Mouse (Mus musculus) subcutaneous adipose tissue, adult 2 months (tissue): Measurements from ENCODE around the gene Gabarap. TPM values are rescaled to one million over a fixed set of nuclear protein-coding genes. Genes with fewer than 3 reads are reported as not detected.

ENCODE experiments used
- polyA plus RNA-seq: library from polyadenylated mRNA; depleted of rRNA; stranded (reverse); fragments of >200 nt; gene quantifications from 2 replicates; pipeline ENCODE4 v1.2.3, GENCODE M21; 2012; ENCODE audit warnings: low replicate concordance; rRNA removed

Gabarap gene
- 566 and 640 TPM in 2 replicates for polyA plus RNA-seq

GRCm38 (mm10) chr11:69990850-69991691, at the start of gene Gabarap:
Gene Gabarap (plus strand): TSS chr11:69991143.

GRCm38 (mm10) chr11:69948066-69948762, 42.7 kb upstream of the Gabarap start, which contains the start of gene Slc2a4:
Gene Slc2a4 (minus strand): TSS chr11:69948188.

GRCm38 (mm10) chr11:69964650-69965270, 26.2 kb upstream of the Gabarap start, which contains the start of gene Cldn7:
Gene Cldn7 (plus strand): TSS chr11:69964779.

GRCm38 (mm10) chr11:69981141-69981762, 9.7 kb upstream of the Gabarap start, which contains the start of gene Ctdnep1:
Gene Ctdnep1 (plus strand): TSS chr11:69981156.

GRCm38 (mm10) chr11:69982225-69982624, 8.7 kb upstream of the Gabarap start, which contains the start of gene Elp5:
Gene Elp5 (minus strand): TSS chr11:69982517.

GRCm38 (mm10) chr11:69995391-69995960, 4.5 kb downstream of the Gabarap start, which contains the start of gene Phf23:
Gene Phf23 (plus strand): TSS chr11:69995777.

GRCm38 (mm10) chr11:70000396-70000898, 9.5 kb downstream of the Gabarap start, which contains the start of gene Dvl2:
Gene Dvl2 (plus strand): TSS chr11:70000595.

GRCm38 (mm10) chr11:70014880-70015558, 24.1 kb downstream of the Gabarap start, which contains the start of gene Acadvl:
Gene Acadvl (minus strand): TSS chr11:70015411.

GRCm38 (mm10) chr11:70016669-70017068, 25.7 kb downstream of the Gabarap start, which contains the start of gene Dlg4:
Gene Dlg4 (plus strand): TSS chr11:70016942.

Other genes starting within 250 kb of the Gabarap start
- gene Polr2a, start 232.5 kb upstream of the Gabarap start, polyA plus RNA-seq = 15.1 and 47.7 TPM in 2 replicates
- 0.10 and 0.21 TPM in 2 replicates for gene Slc35g3, start 229.2 kb upstream of the Gabarap start, polyA plus RNA-seq
- 44.2 and 58.0 TPM in 2 replicates for gene Zbtb4, start 225.2 kb upstream of the Gabarap start, polyA plus RNA-seq
- gene Chrnb1, start 195.2 kb upstream of the Gabarap start, polyA plus RNA-seq = 15.3 and 30.1 TPM in 2 replicates
- 9.8 and 16.7 TPM in 2 replicates for gene Fgf11, start 189.3 kb upstream of the Gabarap start, polyA plus RNA-seq
- 0.16 and 7.0 TPM in 2 replicates for gene Tmem102, start 185.5 kb upstream of the Gabarap start, polyA plus RNA-seq
- gene Gm39566, start 175.8 kb upstream of the Gabarap start, polyA plus RNA-seq = not detected in 2 replicates
- gene Spem2, start 172.7 kb upstream of the Gabarap start, polyA plus RNA-seq = not detected in 2 replicates
- 0.31 TPM in 1 of 2 replicates, not detected in the other for gene Spem1, start 169.0 kb upstream of the Gabarap start, polyA plus RNA-seq
- 21.2 and 76.1 TPM in 2 replicates for gene Nlgn2, start 153.4 kb upstream of the Gabarap start, polyA plus RNA-seq
- gene Tmem256, start 152.6 kb upstream of the Gabarap start, polyA plus RNA-seq = 256 and 336 TPM in 2 replicates
- 134 and 164 TPM in 2 replicates for gene Plscr3, start 144.8 kb upstream of the Gabarap start, polyA plus RNA-seq
- gene Tnk1, start 132.4 kb upstream of the Gabarap start, polyA plus RNA-seq = 5.0 and 6.3 TPM in 2 replicates
- not detected in 2 replicates for gene Tmem95, start 113.1 kb upstream of the Gabarap start, polyA plus RNA-seq
- gene Kctd11, start 109.7 kb upstream of the Gabarap start, polyA plus RNA-seq = 9.5 and 11.7 TPM in 2 replicates
- 3.5 and 5.1 TPM in 2 replicates for gene Acap1, start 95.6 kb upstream of the Gabarap start, polyA plus RNA-seq
- 0.82 and 2.1 TPM in 2 replicates for gene 2810408A11Rik, start 90.2 kb upstream of the Gabarap start, polyA plus RNA-seq
- gene Neurl4, start 90.1 kb upstream of the Gabarap start, polyA plus RNA-seq = 40.1 and 69.0 TPM in 2 replicates
- 74.4 and 90.7 TPM in 2 replicates for gene Gps2, start 77.3 kb upstream of the Gabarap start, polyA plus RNA-seq
- gene Eif5a, start 69.2 kb upstream of the Gabarap start, polyA plus RNA-seq = 533 and 726 TPM in 2 replicates
- 8.7 and 20.8 TPM in 2 replicates for gene Ybx2, start 55.3 kb upstream of the Gabarap start, polyA plus RNA-seq
- gene Slc2a4, start 43.0 kb upstream of the Gabarap start, polyA plus RNA-seq = 205 and 344 TPM in 2 replicates
- 0.49 and 65.8 TPM in 2 replicates for gene Cldn7, start 26.4 kb upstream of the Gabarap start, polyA plus RNA-seq
- 106 and 148 TPM in 2 replicates for gene Ctdnep1, start 10.0 kb upstream of the Gabarap start, polyA plus RNA-seq
- gene Elp5, start 8.6 kb upstream of the Gabarap start, polyA plus RNA-seq = 95.6 and 101 TPM in 2 replicates
- 17.1 and 38.9 TPM in 2 replicates for gene Phf23, start 4.6 kb downstream of the Gabarap start, polyA plus RNA-seq
- gene Dvl2, start 9.5 kb downstream of the Gabarap start, polyA plus RNA-seq = 9.4 and 27.1 TPM in 2 replicates
- gene Acadvl, start 24.3 kb downstream of the Gabarap start, polyA plus RNA-seq = 153 and 251 TPM in 2 replicates
- 16.9 and 56.2 TPM in 2 replicates for gene Dlg4, start 25.8 kb downstream of the Gabarap start, polyA plus RNA-seq
- 0.13 and 0.24 TPM in 2 replicates for gene Asgr1, start 62.9 kb downstream of the Gabarap start, polyA plus RNA-seq
- gene Asgr2, start 101.5 kb downstream of the Gabarap start, polyA plus RNA-seq = 1.3 and 5.5 TPM in 2 replicates
- gene Mgl2, start 139.2 kb downstream of the Gabarap start, polyA plus RNA-seq = 25.4 and 35.8 TPM in 2 replicates
- gene Clec10a, start 165.1 kb downstream of the Gabarap start, polyA plus RNA-seq = 32.3 and 46.6 TPM in 2 replicates
- gene Slc16a11, start 221.6 kb downstream of the Gabarap start, polyA plus RNA-seq = 3.5 and 5.8 TPM in 2 replicates
- 4.4 and 8.0 TPM in 2 replicates for gene Slc16a13, start 229.9 kb downstream of the Gabarap start, polyA plus RNA-seq
- gene Bcl6b, start 238.7 kb downstream of the Gabarap start, polyA plus RNA-seq = 15.2 and 24.6 TPM in 2 replicates
- gene 0610010K14Rik, start 246.8 kb downstream of the Gabarap start, polyA plus RNA-seq = 56.7 and 89.9 TPM in 2 replicates
- gene Gm21988, start 248.7 kb downstream of the Gabarap start, polyA plus RNA-seq = 8.0 and 8.3 TPM in 2 replicates
- 223 and 400 TPM in 2 replicates for gene Rnasek, start 248.7 kb downstream of the Gabarap start, polyA plus RNA-seq